ENCODE assay signal across 8 mouse cellular contexts in the genomic region with DNA sequence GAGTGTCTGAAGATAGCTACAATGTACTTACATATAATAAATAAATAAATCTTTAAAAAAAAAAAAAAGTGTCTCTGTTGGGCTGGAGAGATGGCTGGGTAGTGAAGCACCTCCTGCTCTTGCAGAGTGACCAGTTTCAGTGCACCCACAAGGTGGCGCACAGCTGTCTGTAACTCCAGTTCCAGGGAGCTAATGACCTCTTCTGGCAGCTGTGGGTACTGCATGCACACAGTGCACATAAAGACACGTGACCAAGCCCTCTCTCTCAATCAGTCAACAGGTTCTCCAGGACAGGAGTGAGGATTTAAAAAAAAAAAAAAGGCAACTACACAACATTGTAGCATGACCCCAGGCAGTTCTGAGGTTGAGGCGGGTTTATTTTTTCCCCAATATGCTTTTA. TPM values are rescaled to one million over a fixed set of nuclear protein-coding genes. Genes with fewer than 3 reads are reported as not detected.
DNase-seq lines count a peak whose midpoint lies in the region; ATAC-seq and TF ChIP-seq lines count a peak whose summit lies in the region.

No protein-coding gene starts in this region.

- no peaks in the 10 kb centered on the region for H3K36me3 ChIP-seq in midbrain, postnatal 0 days (ENCODE audit: insufficient read depth, low read length)
- H3K36me3 ChIP-seq in midbrain, embryonic 16.5 days (ENCODE audit: control insufficient read depth, insufficient read depth, low read length) = no peaks in the 10 kb centered on the region
- no peaks in the 10 kb centered on the region for H3K36me3 ChIP-seq in midbrain, embryonic 14.5 days (ENCODE audit: control insufficient read depth, insufficient read depth, low read length)

- ATAC-seq in midbrain, postnatal 0 days (ENCODE audit: low FRiP score) = no peak
- ATAC-seq in midbrain, embryonic 16.5 days = no peak
- ATAC-seq in midbrain, embryonic 14.5 days (ENCODE audit: low FRiP score, low TSS enrichment) = no peak

- H3K4me3 ChIP-seq in gastrocnemius, adult 2 months = no peak overlapping the region
- H3K4me3 ChIP-seq in midbrain, postnatal 0 days (ENCODE audit: low read depth, low read length) = no peak overlapping the region
- no peak overlapping the region for H3K4me3 ChIP-seq in midbrain, embryonic 16.5 days (ENCODE audit: low read depth, low read length)
- no peak overlapping the region for H3K4me3 ChIP-seq in midbrain, embryonic 14.5 days (replicated peaks; ENCODE audit: low read depth, low read length)

- DNase-seq in gastrocnemius, adult 2 months = no peak
- DNase-seq in gastrocnemius, postnatal 36 days = no peak
- peak; percentile 44 for DNase-seq in midbrain, postnatal 0 days (ENCODE audit: low spot score)
- peak; percentile 24 for DNase-seq in embryo, embryonic 11 days
- DNase-seq in naive thymus-derived CD4-positive, alpha-beta T cell, adult 2 months (ENCODE audit: low read depth) = peak; percentile 60
- no peak for DNase-seq in midbrain, embryonic 14.5 days
- DNase-seq in adrenal gland, adult 18-20 months (ENCODE audit: low spot score in 2 of 2) = no peak

- H3K9me3 ChIP-seq in midbrain, postnatal 0 days (ENCODE audit: low read length) = no peaks in the 10 kb centered on the region
- H3K9me3 ChIP-seq in midbrain, embryonic 16.5 days (replicated peaks; ENCODE audit: control insufficient read depth, low read length, poor library complexity, severe bottlenecking) = no peaks in the 10 kb centered on the region
- H3K9me3 ChIP-seq in midbrain, embryonic 14.5 days (ENCODE audit: control insufficient read depth, low read length) = no peaks in the 10 kb centered on the region

- H3K27ac ChIP-seq in gastrocnemius, adult 2 months = no peak overlapping the region
- no peak overlapping the region for H3K27ac ChIP-seq in midbrain, postnatal 0 days (ENCODE audit: low read depth, low read length)
- no peak overlapping the region for H3K27ac ChIP-seq in midbrain, embryonic 16.5 days (ENCODE audit: low read length)
- no peak overlapping the region for H3K27ac ChIP-seq in midbrain, embryonic 14.5 days (replicated peaks; ENCODE audit: low read depth, low read length)

- WGBS in midbrain, postnatal 0 days = 86% methylated on average over 3 of the region's 3 CpGs
- WGBS in midbrain, embryonic 16.5 days = 85% methylated on average over 3 of the region's 3 CpGs
- 83% methylated on average over 3 of the region's 3 CpGs for WGBS in midbrain, embryonic 14.5 days

- intact Hi-C loops in gastrocnemius, adult 2 months (cut with DNase I) = no loop called here
- intact Hi-C loops in gastrocnemius, postnatal 36 days (cut with DNase I) = no loop called here

- no peaks in the 10 kb centered on the region for H3K4me1 ChIP-seq in midbrain, postnatal 0 days (ENCODE audit: insufficient read depth, low read length)
- H3K4me1 ChIP-seq in midbrain, embryonic 16.5 days (ENCODE audit: control insufficient read depth, insufficient read depth, low read length) = no peaks in the 10 kb centered on the region
- no peaks in the 10 kb centered on the region for H3K4me1 ChIP-seq in midbrain, embryonic 14.5 days (ENCODE audit: control insufficient read depth, insufficient read depth, low read length)

- TF ChIP-seq CTCF in gastrocnemius, adult 2 months (IDR thresholded peaks at IDR 0.05) = peak; percentile 38
- TF ChIP-seq CTCF in midbrain, postnatal 0 days (IDR thresholded peaks at IDR 0.05) = peak; percentile 66

- H3K4me2 ChIP-seq in midbrain, postnatal 0 days (ENCODE audit: low read depth, low read length, poor library complexity, severe bottlenecking) = no peak overlapping the region
- H3K4me2 ChIP-seq in midbrain, embryonic 16.5 days (ENCODE audit: low read length) = no peak overlapping the region
- H3K4me2 ChIP-seq in midbrain, embryonic 14.5 days (ENCODE audit: low read length) = no peak overlapping the region

- H3K27me3 ChIP-seq in midbrain, postnatal 0 days (ENCODE audit: insufficient read depth, low read length) = no peaks in the 10 kb centered on the region
- no peaks in the 10 kb centered on the region for H3K27me3 ChIP-seq in midbrain, embryonic 16.5 days (ENCODE audit: control insufficient read depth, insufficient read depth, low read depth, low read length)
- no peaks in the 10 kb centered on the region for H3K27me3 ChIP-seq in midbrain, embryonic 14.5 days (ENCODE audit: control insufficient read depth, insufficient read depth, low read length)

- H3K9ac ChIP-seq in midbrain, postnatal 0 days (replicated peaks; ENCODE audit: low read length, poor library complexity, severe bottlenecking) = no peak overlapping the region
- H3K9ac ChIP-seq in midbrain, embryonic 16.5 days (ENCODE audit: low read depth, low read length) = no peak overlapping the region
- no peak overlapping the region for H3K9ac ChIP-seq in midbrain, embryonic 14.5 days (replicated peaks; ENCODE audit: low read length)

RNA-seq across cellular contexts. Expression of a gene that starts 17.8 kb away (rescaled TPM):
- total RNA-seq in gastrocnemius, adult 2 months (2021) = 1 to 10 TPM; 8.3 to 9.1 TPM
- total RNA-seq in gastrocnemius, postnatal 36 days (2021) = 1 to 10 TPM; 5.9 to 6.1 TPM
- 23.7 and 30.9 TPM in 2 replicates for total RNA-seq in midbrain, postnatal 0 days (2014; rRNA removed)
- 21.4 and 22.1 TPM in 2 replicates for polyA plus RNA-seq in midbrain, postnatal 0 days (2015; fragmentation: Nextera tagmentation; extraction: Ambion mirVana)
- polyA plus RNA-seq in midbrain, embryonic 16.5 days (2015; fragmentation: Nextera tagmentation; extraction: Ambion mirVana) = 32.2 and 34.9 TPM in 2 replicates
- 25.7 and 32.2 TPM in 2 replicates for polyA plus RNA-seq in midbrain, embryonic 14.5 days (2014; fragmentation: Nextera tagmentation; extraction: Ambion mirVana)
- 10 to 100 TPM; 11.1 to 14.5 TPM for total RNA-seq in adrenal gland, adult 18-20 months (2021)

Comparison
In these comparisons a context has a peak if more than half of its experiments do, and no peak if none do; other contexts are left out.
1. DNase-seq: peak in midbrain, postnatal 0 days (single experiment), embryo, embryonic 11 days (single experiment) and naive thymus-derived CD4-positive, alpha-beta T cell, adult 2 months (single experiment); none in gastrocnemius, adult 2 months (single experiment), gastrocnemius, postnatal 36 days (0 of 2), midbrain, embryonic 14.5 days (single experiment) and adrenal gland, adult 18-20 months (0 of 2).